Mouse (Mus musculus) hindbrain, embryonic 13.5 days (tissue): ENCODE measurements around the gene Gm49368. TPM values are rescaled to one million over a fixed set of nuclear protein-coding genes. Genes with fewer than 3 reads are reported as not detected.

ENCODE experiments used
- ATAC-seq: fragments of 200-750 bp; cut with Nextera tagmentation; 2 replicates; pipeline ENCODE4 v1.8.0; 2017; ENCODE audit warnings: moderate TSS enrichment; ENCODE audit not compliant: low FRiP score
- H3K27ac ChIP-seq: fragments of 300-500 bp; sonication (generic); 2 replicates; pipeline ENCODE4 v1.5.1; 2015; ENCODE audit warnings: inconsistent platforms, mild to moderate bottlenecking, moderate library complexity
- H3K27me3 ChIP-seq: fragments of 300-500 bp; sonication (generic); 2 replicates; pipeline ENCODE4 v1.6.1; 2015; ENCODE audit warnings: mild to moderate bottlenecking, inconsistent platforms
- H3K36me3 ChIP-seq: fragments of 300-500 bp; sonication (generic); 2 replicates; pipeline ENCODE4 v1.6.1; 2015; ENCODE audit warnings: mild to moderate bottlenecking, inconsistent platforms
- H3K4me1 ChIP-seq: fragments of 300-500 bp; sonication (generic); replicated peaks from 2 replicates; pipeline ENCODE4 v1.6.1; 2015; ENCODE audit warnings: inconsistent platforms
- H3K4me2 ChIP-seq: fragments of 300-500 bp; sonication (generic); 2 replicates; pipeline ENCODE4 v1.6.1; 2015; ENCODE audit warnings: inconsistent platforms, mild to moderate bottlenecking, moderate library complexity
- H3K4me3 ChIP-seq: fragments of 300-500 bp; sonication (generic); 2 replicates; pipeline ENCODE4 v1.5.1; 2015; ENCODE audit warnings: mild to moderate bottlenecking, inconsistent platforms
- H3K9ac ChIP-seq: fragments of 300-500 bp; sonication (generic); 2 replicates; pipeline ENCODE4 v1.6.1; 2015; ENCODE audit warnings: mild to moderate bottlenecking, inconsistent platforms
- H3K9me3 ChIP-seq: fragments of 300-500 bp; sonication (generic); 2 replicates; pipeline ENCODE4 v1.6.1; 2016; ENCODE audit warnings: inconsistent platforms
- WGBS: fragments of 180-500 bp; shearing (Covaris S2); methylation state at CpG from one replicate; pipeline ENCODE4 v1.1.7; 2015; 5-methylcytosine and 5-hydroxymethylcytosine counted together
- polyA plus RNA-seq: library from polyadenylated mRNA; unstranded; fragments of >200 nt; fragmentation: Nextera tagmentation; extraction: Ambion mirVana; gene quantifications from 2 replicates; pipeline ENCODE4 v1.2.1, GENCODE M21; 2015

Gm49368 gene
- polyA plus RNA-seq, 1 experiment from 2014 or later = not detected

DNA sequence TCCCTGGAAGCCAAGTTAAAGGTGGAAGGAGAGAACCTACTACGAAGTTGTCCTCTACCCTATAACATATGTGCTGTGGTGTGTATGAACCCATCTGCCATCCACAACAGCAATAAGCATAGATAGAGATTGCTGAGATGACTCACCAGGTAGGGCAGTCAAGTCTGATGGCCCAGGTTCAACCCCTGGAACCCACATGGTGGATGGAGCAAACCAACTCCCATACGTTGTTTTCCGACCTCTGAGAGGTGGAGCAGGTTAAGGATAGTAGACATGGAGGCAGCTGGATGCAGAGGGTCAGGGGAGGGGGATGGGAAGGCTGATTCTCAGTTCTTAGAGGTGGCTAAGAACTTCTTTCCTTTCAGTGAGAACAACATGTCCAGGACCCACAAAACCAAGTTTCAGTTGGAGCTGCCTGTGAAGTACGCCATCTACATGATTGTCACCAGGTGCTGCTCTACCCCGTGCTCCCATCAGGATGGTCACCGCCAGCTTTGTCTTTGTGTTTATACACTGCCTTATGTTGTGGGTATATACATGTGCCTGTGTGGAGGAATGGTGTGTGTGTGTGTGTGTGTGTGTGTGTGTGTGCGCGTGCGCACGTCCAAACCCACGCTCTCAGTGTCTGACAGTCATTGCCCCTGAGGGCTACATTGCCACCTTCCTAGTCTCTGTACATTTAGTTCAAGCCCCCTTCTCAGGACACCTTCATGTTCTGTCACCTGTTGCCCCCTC, 52.1 kb downstream of the Gm49368 start:
- Histone ChIP-seq H3K9ac (no peak overlapping the region), H3K9me3 (no peaks in the 10 kb centered on the region), H3K4me2 (no peak overlapping the region), H3K4me1 (no peaks in the 10 kb centered on the region), H3K27me3 (no peaks in the 10 kb centered on the region), H3K36me3 (no peaks in the 10 kb centered on the region), H3K27ac (no peak overlapping the region), H3K4me3 (no peak overlapping the region)
- WGBS = 95% methylated on average over 11 of the region's 11 CpGs
- ATAC-seq = no peak

DNA sequence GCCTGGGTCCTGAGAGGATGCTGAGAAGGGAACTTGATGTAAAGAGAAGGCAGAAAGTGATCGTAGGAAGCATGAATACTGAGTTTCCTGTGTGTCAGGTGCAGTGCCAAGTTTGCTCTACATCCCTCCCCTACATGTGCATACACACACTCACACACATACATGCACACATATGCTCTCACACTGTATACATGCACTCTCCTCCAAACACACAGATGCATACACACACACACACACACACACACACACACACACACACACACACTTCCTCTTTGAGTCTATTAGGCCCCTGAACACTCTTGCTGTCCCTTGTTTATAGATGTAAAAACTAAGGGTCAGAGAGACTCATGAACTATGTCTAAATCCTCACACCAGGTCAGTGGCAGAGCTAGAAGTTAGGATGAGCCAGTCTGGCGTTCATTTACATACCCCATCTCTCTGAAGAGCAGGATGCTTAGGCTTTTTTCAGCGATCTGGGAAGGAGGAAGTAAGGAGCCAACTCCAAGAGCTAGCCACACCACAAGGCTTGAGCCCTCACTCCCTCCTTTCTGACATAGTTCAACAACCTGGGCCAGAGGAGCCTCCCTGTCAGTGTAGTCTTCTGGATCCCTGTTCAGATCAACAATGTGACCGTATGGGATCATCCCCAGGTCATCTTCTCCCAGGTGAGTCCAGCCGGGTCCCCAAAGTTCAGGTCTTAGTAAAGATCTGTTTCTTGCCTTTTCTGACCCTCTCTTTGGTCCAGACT, 52.9 kb downstream of the Gm49368 start:
- ATAC-seq = no peak
- Histone ChIP-seq H3K27me3 (no peaks in the 10 kb centered on the region), H3K9me3 (no peaks in the 10 kb centered on the region), H3K27ac (no peak overlapping the region), H3K4me1 (no peaks in the 10 kb centered on the region), H3K4me2 (no peak overlapping the region), H3K9ac (no peak overlapping the region), H3K36me3 (no peaks in the 10 kb centered on the region), H3K4me3 (no peak overlapping the region)
- WGBS = 79% methylated on average over 5 of the region's 5 CpGs

DNA sequence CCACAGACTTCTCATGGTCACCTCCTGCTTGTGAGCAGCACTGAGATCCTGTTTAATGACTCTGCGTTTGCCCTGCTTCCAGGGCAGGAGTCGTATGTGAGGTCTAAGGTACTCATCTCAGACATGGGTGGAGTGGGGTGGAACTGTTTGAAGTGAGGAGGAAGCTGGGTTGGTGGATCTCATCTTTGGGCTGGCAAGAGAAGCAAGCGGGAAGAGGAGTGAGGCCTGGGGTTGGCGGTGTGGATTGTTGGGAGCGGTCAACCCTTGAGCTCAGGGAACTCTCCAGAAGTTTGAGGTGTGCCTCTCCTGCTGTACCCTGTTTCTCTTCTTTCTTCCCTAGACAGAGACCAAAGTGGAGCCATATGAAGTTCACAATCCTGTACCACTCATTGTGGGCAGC, 53.9 kb downstream of the Gm49368 start:
- H3K27ac ChIP-seq = no peak overlapping the region
- no peaks in the 10 kb centered on the region for H3K27me3 ChIP-seq
- H3K4me3 ChIP-seq = no peak overlapping the region
- WGBS = 97% methylated on average over 5 of the region's 5 CpGs
- H3K9me3 ChIP-seq = no peaks in the 10 kb centered on the region
- no peak for ATAC-seq
- no peaks in the 10 kb centered on the region for H3K36me3 ChIP-seq
- no peak overlapping the region for H3K4me2 ChIP-seq
- H3K4me1 ChIP-seq = no peaks in the 10 kb centered on the region
- H3K9ac ChIP-seq = no peak overlapping the region

DNA sequence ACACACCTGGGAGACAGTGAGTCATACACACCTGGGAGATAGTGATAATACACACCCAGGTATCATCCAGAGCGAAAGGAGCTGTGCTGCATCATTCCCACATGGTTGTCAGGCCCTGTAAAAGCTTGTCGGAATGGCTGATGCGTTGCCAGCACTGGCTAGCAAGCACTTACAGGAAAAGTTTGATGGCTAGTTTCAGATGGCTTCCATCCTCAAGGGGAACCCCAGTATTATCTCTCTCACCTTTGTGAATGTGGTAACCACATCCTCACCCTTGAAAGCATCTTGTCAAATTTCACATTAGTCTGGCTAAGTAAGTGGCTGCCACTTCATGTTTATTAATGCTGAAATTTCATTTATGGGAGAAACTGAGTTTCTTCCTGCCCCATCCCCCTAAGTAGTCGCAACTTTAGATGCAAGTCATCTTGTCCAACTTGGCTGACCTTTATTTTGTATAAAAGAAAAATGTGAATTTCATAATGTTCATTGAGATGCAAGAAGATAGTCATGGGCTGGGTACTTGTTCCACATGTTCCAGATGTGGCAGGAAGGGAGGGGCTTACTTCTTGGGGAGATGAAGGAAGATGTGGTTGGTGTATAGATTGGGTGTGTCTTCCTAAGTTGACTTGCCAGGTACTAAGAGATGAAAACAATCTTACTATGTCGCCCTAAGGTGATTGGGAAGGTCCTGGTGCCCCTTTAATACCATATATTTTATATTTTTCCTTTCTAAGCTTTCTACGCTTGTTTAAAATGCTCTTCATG, 57.4 kb downstream of the Gm49368 start:
- no peak for ATAC-seq
- Histone ChIP-seq H3K9ac (no peak overlapping the region), H3K4me1 (no peaks in the 10 kb centered on the region), H3K36me3 (no peaks in the 10 kb centered on the region), H3K4me2 (no peak overlapping the region), H3K27ac (no peak overlapping the region), H3K27me3 (no peaks in the 10 kb centered on the region), H3K9me3 (no peaks in the 10 kb centered on the region), H3K4me3 (no peak overlapping the region)
- WGBS = 89% methylated on average over 6 of the region's 6 CpGs

DNA sequence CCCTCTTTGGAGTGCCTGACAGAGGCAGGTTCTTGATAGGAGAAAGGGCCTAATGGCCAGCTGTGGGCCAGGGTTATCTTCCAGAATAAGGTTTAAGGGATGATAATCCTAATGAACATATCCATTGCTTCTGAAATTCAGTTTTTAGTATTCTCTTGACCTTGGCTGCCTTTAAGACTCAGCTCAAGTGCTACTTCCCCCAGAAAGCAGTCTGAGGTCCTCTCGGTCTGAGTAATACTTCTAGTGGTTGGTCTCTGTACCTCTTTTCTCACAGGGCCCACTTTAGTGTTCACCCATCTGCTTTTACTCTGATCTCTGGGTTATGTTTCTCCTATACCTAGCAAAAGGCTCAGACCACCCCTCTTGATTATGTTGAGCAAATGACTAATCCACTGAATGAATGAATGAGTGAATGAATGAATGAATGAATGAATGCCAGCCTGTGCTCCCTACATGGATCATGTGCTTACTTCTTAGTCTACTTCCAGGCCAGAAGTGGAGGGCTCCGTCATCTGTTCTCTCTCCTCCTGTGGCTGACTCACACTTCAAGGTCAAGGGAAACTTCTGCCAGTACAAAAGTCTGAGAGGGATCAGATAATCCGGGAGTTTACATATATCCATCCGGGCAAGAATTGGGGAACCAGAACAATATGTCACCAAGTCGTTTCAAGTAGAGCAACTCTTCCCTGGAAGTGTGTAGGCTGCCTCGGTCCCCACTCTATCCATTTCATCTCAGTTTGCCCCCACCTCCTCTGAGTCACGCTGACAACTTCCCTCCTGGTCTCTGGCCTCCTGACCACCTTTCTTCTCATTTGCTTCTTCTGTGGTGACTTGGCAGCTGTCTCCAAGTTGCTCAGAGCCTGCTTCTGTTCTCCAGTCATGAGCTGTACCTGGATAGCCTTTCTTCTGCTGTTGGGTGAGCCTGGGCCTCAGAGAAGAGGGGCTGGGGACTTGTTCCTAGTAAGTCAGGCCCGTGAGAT, 66.5 kb downstream of the Gm49368 start, which contains the start of gene Itgax:
Gene Itgax, plus strand, starts transcription at position 807 of the 980 bp plus-strand sequence.
- WGBS = 88% methylated on average over 8 of the region's 8 CpGs
- no peak within 1 kb of the TSS for H3K4me2 ChIP-seq
- H3K4me1 ChIP-seq = no peaks in the 10 kb centered on the region
- no peaks in the 10 kb centered on the region for H3K36me3 ChIP-seq
- H3K27ac ChIP-seq = no peak within 1 kb of the TSS
- ATAC-seq = no peak
- H3K27me3 ChIP-seq = no peaks in the 10 kb centered on the region
- H3K9me3 ChIP-seq = no peaks in the 10 kb centered on the region
- no peak within 1 kb of the TSS for H3K9ac ChIP-seq
- H3K4me3 ChIP-seq = no peak within 1 kb of the TSS

DNA sequence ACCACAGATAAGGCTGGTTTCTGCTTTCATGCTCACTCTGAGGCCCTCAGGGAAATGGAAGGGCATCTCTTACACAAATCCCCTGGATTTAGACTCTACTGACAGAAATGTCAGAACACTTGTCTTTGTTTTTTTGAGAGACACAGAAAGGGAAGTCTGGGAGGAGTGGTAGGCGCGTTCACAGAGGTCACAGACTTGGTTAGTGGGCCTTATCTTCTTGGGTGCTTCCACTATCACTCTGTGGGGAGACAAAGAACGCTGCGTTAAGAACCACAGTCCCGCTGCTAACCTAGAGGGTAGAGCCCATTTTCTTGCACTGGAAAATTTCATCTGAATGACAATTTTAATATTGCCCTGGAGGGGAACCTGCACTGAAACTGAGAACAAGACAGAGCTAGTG, 69.7 kb downstream of the Gm49368 start:
- Histone ChIP-seq H3K9me3 (no peaks in the 10 kb centered on the region), H3K9ac (no peak overlapping the region), H3K4me2 (no peak overlapping the region), H3K4me3 (no peak overlapping the region), H3K27me3 (no peaks in the 10 kb centered on the region), H3K4me1 (no peaks in the 10 kb centered on the region), H3K36me3 (no peaks in the 10 kb centered on the region), H3K27ac (no peak overlapping the region)
- WGBS = 94% methylated on average over 5 of the region's 5 CpGs
- no peak for ATAC-seq

GRCm38 (mm10) chr7:128133596-128133995, 71.1 kb downstream of the Gm49368 start:
- Histone ChIP-seq H3K27ac (no peak overlapping the region), H3K9me3 (no peaks in the 10 kb centered on the region), H3K4me2 (no peak overlapping the region), H3K9ac (no peak overlapping the region), H3K36me3 (no peaks in the 10 kb centered on the region), H3K4me3 (no peak overlapping the region), H3K27me3 (no peaks in the 10 kb centered on the region), H3K4me1 (no peaks in the 10 kb centered on the region)
- 80% methylated on average over 2 of the region's 2 CpGs for WGBS
- no peak for ATAC-seq

DNA sequence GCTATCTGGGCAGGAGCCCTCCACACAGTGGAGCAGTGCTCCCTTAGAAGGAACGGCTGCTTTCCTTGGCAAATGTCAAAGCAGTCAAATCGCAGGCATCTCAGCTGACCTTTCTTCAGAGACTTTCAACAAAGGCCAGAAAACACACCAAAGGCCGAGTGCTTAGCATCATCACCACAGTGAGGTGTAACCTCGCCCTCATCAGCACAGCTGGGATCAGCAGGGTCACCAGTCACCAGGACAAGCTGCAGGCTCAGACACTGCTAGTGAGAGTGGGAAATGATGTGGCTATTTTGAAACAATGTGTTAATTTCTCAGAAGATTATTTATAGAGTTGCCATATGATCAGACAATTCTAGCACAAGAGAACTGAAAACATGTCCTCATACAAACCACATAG, 74.4 kb downstream of the Gm49368 start:
- no peaks in the 10 kb centered on the region for H3K4me1 ChIP-seq
- no peak overlapping the region for H3K4me3 ChIP-seq
- H3K27ac ChIP-seq = no peak overlapping the region
- no peak overlapping the region for H3K9ac ChIP-seq
- no peaks in the 10 kb centered on the region for H3K9me3 ChIP-seq
- ATAC-seq = no peak
- H3K27me3 ChIP-seq = no peaks in the 10 kb centered on the region
- H3K36me3 ChIP-seq = no peaks in the 10 kb centered on the region
- 51% methylated on average over 4 of the region's 4 CpGs for WGBS
- no peak overlapping the region for H3K4me2 ChIP-seq

DNA sequence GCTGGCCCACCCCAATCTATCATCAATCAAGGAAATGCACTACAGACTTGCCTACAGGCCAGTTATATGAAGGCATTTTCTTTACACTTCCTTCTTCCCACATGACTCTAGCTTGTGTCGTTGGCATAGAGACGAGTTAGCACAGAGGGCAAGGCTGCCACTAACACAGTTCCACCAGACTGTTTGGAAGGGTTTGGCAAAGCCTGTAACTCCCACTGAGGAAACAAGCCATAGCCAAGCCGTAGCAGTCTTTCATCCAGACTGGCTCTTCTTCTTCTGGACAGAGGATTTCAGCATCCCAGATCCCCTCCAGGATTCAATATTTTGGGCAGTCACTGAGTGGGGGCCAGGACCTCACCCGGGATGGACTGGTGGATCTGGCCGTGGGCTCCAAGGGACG, 77.1 kb downstream of the Gm49368 start:
- no peak overlapping the region for H3K27ac ChIP-seq
- H3K36me3 ChIP-seq = no peaks in the 10 kb centered on the region
- no peak for ATAC-seq
- no peak overlapping the region for H3K4me2 ChIP-seq
- H3K9ac ChIP-seq = no peak overlapping the region
- H3K4me1 ChIP-seq = no peaks in the 10 kb centered on the region
- H3K27me3 ChIP-seq = no peaks in the 10 kb centered on the region
- H3K9me3 ChIP-seq = no peaks in the 10 kb centered on the region
- H3K4me3 ChIP-seq = no peak overlapping the region
- WGBS = 96% methylated on average over 6 of the region's 6 CpGs

DNA sequence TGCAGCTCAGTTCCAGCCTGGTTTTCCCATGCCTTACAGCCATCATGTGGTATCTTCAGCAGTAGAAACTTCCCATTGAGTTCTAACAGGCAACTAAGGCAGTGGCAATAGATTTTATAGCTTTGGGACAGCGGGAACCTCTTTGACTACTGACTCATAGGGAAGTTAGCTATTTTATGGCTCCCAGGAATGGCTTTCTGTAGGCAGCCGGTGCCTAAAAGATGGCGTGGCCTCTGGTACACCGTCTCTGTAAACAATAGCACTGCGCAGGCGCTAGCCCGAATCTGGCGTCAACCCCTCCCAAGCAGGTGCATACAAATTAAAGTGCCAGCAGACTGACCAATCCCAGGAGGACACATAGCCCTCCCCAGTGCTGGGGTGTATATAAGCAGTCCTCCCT, 88.5 kb downstream of the Gm49368 start:
- no peak for ATAC-seq
- no peak overlapping the region for H3K9ac ChIP-seq

GRCm38 (mm10) chr7:128154076-128154475, 91.6 kb downstream of the Gm49368 start, which contains the start of gene Itgad:
Gene Itgad (plus strand): TSS chr7:128154376.
- no peak within 1 kb of the TSS for H3K27ac ChIP-seq
- no peak within 1 kb of the TSS for H3K4me2 ChIP-seq
- H3K9ac ChIP-seq = no peak within 1 kb of the TSS
- H3K27me3 ChIP-seq = no peaks in the 10 kb centered on the region
- H3K4me3 ChIP-seq = no peak within 1 kb of the TSS
- WGBS = 93% methylated on average over 21 of the region's 21 CpGs
- H3K9me3 ChIP-seq = no peaks in the 10 kb centered on the region
- H3K36me3 ChIP-seq = no peaks in the 10 kb centered on the region
- no peaks in the 10 kb centered on the region for H3K4me1 ChIP-seq
- ATAC-seq = no peak

More for the DNA sequence above, 88.5 kb downstream of the Gm49368 start:
- H3K27ac ChIP-seq = no peak overlapping the region
- H3K9me3 ChIP-seq = no peaks in the 10 kb centered on the region
- H3K4me2 ChIP-seq = no peak overlapping the region
- no peaks in the 10 kb centered on the region for H3K4me1 ChIP-seq
- H3K36me3 ChIP-seq = no peaks in the 10 kb centered on the region
- H3K27me3 ChIP-seq = no peaks in the 10 kb centered on the region
- H3K4me3 ChIP-seq = no peak overlapping the region
- 90% methylated on average over 8 of the region's 8 CpGs for WGBS
